Mouse (Mus musculus): ENCODE data around the gene Kcnj3. TPM values are rescaled to one million over a fixed set of nuclear protein-coding genes. Genes with fewer than 3 reads are reported as not detected.

The Kcnj3 gene
- polyA plus RNA-seq, 1 experiment from 2014 or later, result 0.93 TPM

DNA sequence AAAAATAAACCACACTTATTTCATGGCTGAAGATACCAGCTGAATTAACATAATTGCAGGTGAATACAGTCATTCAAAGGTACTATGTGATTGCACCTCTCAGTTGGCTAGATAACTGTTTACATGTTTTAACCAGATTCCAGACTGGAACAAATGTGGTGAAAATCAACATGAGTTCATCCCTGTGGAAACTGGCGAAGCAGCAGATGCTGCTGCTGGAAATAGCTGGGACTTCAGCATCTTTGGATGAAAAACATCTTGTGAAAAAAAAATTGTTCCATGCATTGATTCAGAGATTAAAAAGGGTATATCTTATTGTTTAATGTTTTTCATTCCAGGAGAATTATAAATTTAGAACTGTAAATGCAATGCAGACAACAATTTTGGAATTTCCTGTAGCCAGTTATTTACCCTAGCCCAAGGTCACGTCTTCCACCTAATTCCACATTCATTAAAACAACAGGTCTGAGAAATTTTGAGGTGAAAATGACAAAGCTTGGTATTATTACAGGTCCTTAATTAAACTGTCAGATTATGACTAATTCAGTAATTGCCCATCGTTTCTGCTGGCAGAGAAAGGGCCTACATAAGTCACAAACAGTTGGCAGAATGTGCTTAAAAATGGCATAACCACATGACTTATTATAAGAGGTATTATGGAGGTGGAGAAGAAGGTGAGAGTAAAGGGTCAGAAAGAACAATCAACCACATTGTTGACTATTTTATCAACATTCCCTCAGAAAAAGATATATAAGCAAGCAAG is 155.6 kb downstream of the Kcnj3 start:
- 61% methylated on average over 3 of the region's 3 CpGs for WGBS

More for the DNA sequence above, 155.6 kb downstream of the Kcnj3 start:
- no peak for ATAC-seq (replicated peaks; ENCODE audit: insufficient number of reproducible peaks, low FRiP score, low TSS enrichment, low read depth)
- no peaks in the 10 kb centered on the region for H3K36me3 ChIP-seq (replicated peaks; ENCODE audit: control insufficient read depth, insufficient read depth, low read depth, low read length)
- H3K9me3 ChIP-seq (replicated peaks; ENCODE audit: control insufficient read depth, low read length), result no peaks in the 10 kb centered on the region
- no peak for DNase-seq (ENCODE audit: low spot score)
- no peak overlapping the region for H3K4me3 ChIP-seq (ENCODE audit: low read depth, low read length)
- no peak overlapping the region for H3K27ac ChIP-seq (replicated peaks; ENCODE audit: low read depth, low read length)
- H3K4me1 ChIP-seq (ENCODE audit: control insufficient read depth, insufficient read depth, low read length), result no peaks in the 10 kb centered on the region
- H3K27me3 ChIP-seq (ENCODE audit: control insufficient read depth, insufficient read depth, low read length), result no peaks in the 10 kb centered on the region
- H3K9ac ChIP-seq (replicated peaks; ENCODE audit: low read length), result no peak overlapping the region
- no peak overlapping the region for H3K4me2 ChIP-seq (ENCODE audit: low read depth, low read length)
